Mouse (Mus musculus): ENCODE results near the gene Lemd2. TPM values are rescaled to one million over a fixed set of nuclear protein-coding genes. Genes with fewer than 3 reads are reported as not detected.

The Lemd2 gene
- total and polyA plus RNA-seq, 3 experiments, result 46.8 to 59.7 TPM; not detected in 1

DNA sequence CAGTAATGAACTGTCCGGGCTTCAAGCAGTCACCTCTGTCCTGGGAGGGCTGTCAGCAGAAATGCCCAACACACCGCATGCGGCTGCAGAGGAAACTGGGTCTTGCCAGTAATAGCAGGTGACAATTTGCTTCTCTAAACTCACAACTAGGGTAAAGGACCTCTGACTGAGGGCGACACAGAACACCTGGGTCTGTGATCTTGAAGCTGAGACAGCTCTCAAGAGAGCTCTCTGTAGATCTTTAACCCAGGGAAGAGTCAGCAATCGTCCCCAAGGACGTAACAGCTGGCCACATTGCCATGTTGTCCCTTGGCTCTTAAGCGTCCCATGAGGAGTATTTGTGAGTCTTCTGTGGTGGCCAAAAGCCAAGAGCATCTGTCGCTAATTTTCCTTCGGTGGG, 31.8 kb downstream of the Lemd2 start:
- H3K4me1 ChIP-seq (ENCODE audit: control insufficient read depth in 1 of 2, insufficient read depth in 2 of 2, low read length in 2 of 2), result no peaks in the 10 kb centered on the region
- no peaks in the 10 kb centered on the region; a peak in 1 of 4 replicates for H3K27me3 ChIP-seq (ENCODE audit: control insufficient read depth in 1 of 2, insufficient read depth in 2 of 2, low read length in 2 of 2)
- no peak overlapping the region for H3K4me3 ChIP-seq (ENCODE audit: control insufficient read depth in 1 of 2, insufficient read depth in 1 of 2, low read depth in 2 of 2, low read length in 2 of 2)
- no peaks in the 10 kb centered on the region for H3K36me3 ChIP-seq (ENCODE audit: control insufficient read depth in 1 of 2, insufficient read depth in 2 of 2, low read length in 2 of 2)
- H3K27ac ChIP-seq (ENCODE audit: control insufficient read depth, low read depth, low read length), result no peak overlapping the region
- TF ChIP-seq RCOR1 (IDR thresholded peaks at IDR 0.05; ENCODE audit: low read depth, low read length), result no peak
- no peak for TF ChIP-seq MYC (IDR thresholded peaks at IDR 0.05; ENCODE audit: low read depth, low read length)
- no peak for TF ChIP-seq ZKSCAN1 (IDR thresholded peaks at IDR 0.05; ENCODE audit: low read depth, low read length)
- no peak for TF ChIP-seq NELFE (IDR thresholded peaks at IDR 0.05; ENCODE audit: low read depth, low read length)
- TF ChIP-seq SMC3 (IDR thresholded peaks at IDR 0.05; ENCODE audit: low read depth, low read length), result no peak
- no peak for TF ChIP-seq ZNF384 (IDR thresholded peaks at IDR 0.05; ENCODE audit: low read depth, low read length)
- TF ChIP-seq BHLHE40 (IDR thresholded peaks at IDR 0.05; ENCODE audit: borderline replicate concordance, low read depth, low read length), result no peak
- TF ChIP-seq JUND (IDR thresholded peaks at IDR 0.05; ENCODE audit: low read depth, low read length), result no peak
- no peak for TF ChIP-seq MAFK (IDR thresholded peaks at IDR 0.05; ENCODE audit: borderline replicate concordance, low read depth, low read length)
- no peak for TF ChIP-seq USF1 (IDR thresholded peaks at IDR 0.05; ENCODE audit: low read depth, low read length)
- no peak for DNase-seq (ENCODE audit: low read depth, low spot score)
- no peaks in the 10 kb centered on the region for H3K9me3 ChIP-seq (replicated peaks; ENCODE audit: insufficient read depth, low read length)
- H3K79me2 ChIP-seq (ENCODE audit: control insufficient read depth, insufficient read depth, low read length, poor library complexity), result no peaks in the 10 kb centered on the region
- H3K9ac ChIP-seq (ENCODE audit: control insufficient read depth, low read depth, low read length, poor library complexity, severe bottlenecking), result no peak overlapping the region

DNA sequence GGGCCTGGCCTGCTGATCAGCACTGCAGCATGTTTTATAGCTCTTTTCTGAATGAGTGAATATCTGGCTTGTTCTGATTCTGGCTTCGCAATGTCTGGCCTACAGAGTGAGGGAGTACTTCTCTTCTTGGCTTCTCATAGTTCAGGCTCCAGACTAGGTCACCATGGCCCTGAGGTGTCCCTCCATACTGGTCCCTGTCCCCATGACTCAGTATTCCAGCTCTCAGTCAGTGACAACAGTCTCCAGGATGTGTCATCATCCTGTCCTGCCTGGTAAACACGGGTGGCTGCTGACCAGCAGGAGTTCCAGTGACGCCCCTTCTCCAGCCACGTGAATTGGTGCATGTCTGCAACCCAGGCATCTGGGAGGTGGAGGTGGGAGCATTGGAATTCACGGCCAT, 33.1 kb downstream of the Lemd2 start:
- TF ChIP-seq E2F4 (IDR thresholded peaks at IDR 0.05; ENCODE audit: borderline replicate concordance, low read depth, low read length), result no peak
- Histone ChIP-seq H3K27me3 (ENCODE audit: control insufficient read depth in 1 of 2, insufficient read depth in 2 of 2, low read length in 2 of 2) (no peaks in the 10 kb centered on the region; a peak in 1 of 4 replicates), H3K79me2 (ENCODE audit: control insufficient read depth, insufficient read depth, low read length, poor library complexity) (no peaks in the 10 kb centered on the region), H3K4me3 (ENCODE audit: control insufficient read depth in 1 of 2, insufficient read depth in 1 of 2, low read depth in 2 of 2, low read length in 2 of 2) (no peak overlapping the region), H3K9me3 (replicated peaks; ENCODE audit: insufficient read depth, low read length) (no peaks in the 10 kb centered on the region), H3K9ac (ENCODE audit: control insufficient read depth, low read depth, low read length, poor library complexity, severe bottlenecking) (no peak overlapping the region), H3K27ac (ENCODE audit: control insufficient read depth, low read depth, low read length) (no peak overlapping the region), H3K4me1 (ENCODE audit: control insufficient read depth in 1 of 2, insufficient read depth in 2 of 2, low read length in 2 of 2) (no peaks in the 10 kb centered on the region), H3K36me3 (ENCODE audit: control insufficient read depth in 1 of 2, insufficient read depth in 2 of 2, low read length in 2 of 2) (no peaks in the 10 kb centered on the region)
- DNase-seq (ENCODE audit: low read depth, low spot score), result no peak

DNA sequence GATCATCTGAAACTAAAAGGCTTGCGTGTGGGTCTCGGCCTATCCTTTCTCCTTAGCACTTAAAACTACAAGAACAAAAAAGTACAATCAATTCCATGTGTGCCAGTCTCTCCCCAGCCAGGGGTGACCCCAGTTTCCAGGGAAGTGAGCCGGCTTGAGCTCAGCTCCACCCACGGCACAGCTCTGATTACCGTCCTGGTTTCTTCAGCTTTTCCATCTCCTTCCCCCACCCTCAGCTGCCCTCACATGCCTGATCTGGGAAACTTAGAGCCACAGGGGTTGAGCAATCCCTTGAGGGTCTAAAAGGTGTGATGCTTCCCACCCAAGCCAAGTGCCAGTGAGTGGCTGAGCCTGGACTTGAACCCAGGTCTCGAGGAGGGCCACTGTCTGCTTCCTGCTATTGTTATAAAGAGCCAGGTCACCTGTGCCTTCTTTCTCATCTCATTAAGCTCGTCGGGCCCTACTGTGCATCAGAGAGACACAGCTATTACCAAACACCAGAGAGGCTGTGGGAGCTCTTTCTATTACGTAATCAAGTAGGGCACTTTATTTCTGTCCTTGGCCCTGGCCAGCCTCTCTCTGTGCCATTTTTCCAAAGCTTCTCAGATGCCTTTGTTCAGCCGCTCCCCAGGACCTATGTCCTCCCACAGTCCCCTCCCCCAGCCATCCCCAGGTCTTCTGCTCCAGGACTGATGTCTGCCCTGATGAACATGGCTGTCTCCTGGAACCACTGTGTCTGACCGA, 34.1 kb downstream of the Lemd2 start:
- no peaks in the 10 kb centered on the region for H3K4me1 ChIP-seq (ENCODE audit: control insufficient read depth in 1 of 2, insufficient read depth in 2 of 2, low read length in 2 of 2)
- no peaks in the 10 kb centered on the region for H3K9me3 ChIP-seq (replicated peaks; ENCODE audit: insufficient read depth, low read length)
- H3K4me3 ChIP-seq (ENCODE audit: control insufficient read depth in 1 of 2, insufficient read depth in 1 of 2, low read depth in 2 of 2, low read length in 2 of 2), result no peak overlapping the region
- no peaks in the 10 kb centered on the region for H3K79me2 ChIP-seq (ENCODE audit: control insufficient read depth, insufficient read depth, low read length, poor library complexity)
- H3K36me3 ChIP-seq (ENCODE audit: control insufficient read depth in 1 of 2, insufficient read depth in 2 of 2, low read length in 2 of 2), result no peaks in the 10 kb centered on the region
- DNase-seq (ENCODE audit: low read depth, low spot score), result no peak
- H3K9ac ChIP-seq (ENCODE audit: control insufficient read depth, low read depth, low read length, poor library complexity, severe bottlenecking), result no peak overlapping the region
- TF ChIP-seq ETS1 (IDR thresholded peaks at IDR 0.05; ENCODE audit: low read depth, low read length) (no peak), USF2 (IDR thresholded peaks at IDR 0.05; ENCODE audit: borderline replicate concordance in 1 of 2, insufficient read depth in 1 of 2, low read depth in 1 of 2, low read length in 2 of 2) (no peak), TBP (IDR thresholded peaks at IDR 0.05; ENCODE audit: low read depth, low read length) (no peak), CTCF (IDR thresholded peaks at IDR 0.05 in 2 of 3, conservative IDR thresholded peaks at IDR 0.05 in 1 of 3; ENCODE audit: control insufficient read depth in 1 of 3, insufficient read depth in 1 of 3, low read depth in 2 of 3, low read length in 3 of 3, poor library complexity in 1 of 3, severe bottlenecking in 1 of 3) (no peak), KAT2A (conservative IDR thresholded peaks at IDR 0.05; ENCODE audit: low read depth, low read length) (no peak), ZKSCAN1 (IDR thresholded peaks at IDR 0.05; ENCODE audit: low read depth, low read length) (no peak), UBTF (IDR thresholded peaks at IDR 0.05; ENCODE audit: borderline replicate concordance, insufficient read depth, low read depth, low read length) (no peak), RCOR1 (IDR thresholded peaks at IDR 0.05; ENCODE audit: low read depth, low read length) (no peak), ELF1 (IDR thresholded peaks at IDR 0.05; ENCODE audit: low read depth, low read length) (no peak), POLR2A (IDR thresholded peaks at IDR 0.05; ENCODE audit: control insufficient read depth in 1 of 2, insufficient read depth in 1 of 2, low read depth in 1 of 2, low read length in 2 of 2, poor library complexity in 1 of 2) (no peak), RAD21 (IDR thresholded peaks at IDR 0.05; ENCODE audit: low read depth, low read length) (no peak), HCFC1 (IDR thresholded peaks at IDR 0.05; ENCODE audit: low read depth, low read length) (no peak), SIN3A (IDR thresholded peaks at IDR 0.05; ENCODE audit: low read length) (no peak), CHD1 (IDR thresholded peaks at IDR 0.05; ENCODE audit: low read depth, low read length) (no peak)
- H3K27me3 ChIP-seq (ENCODE audit: control insufficient read depth in 1 of 2, insufficient read depth in 2 of 2, low read length in 2 of 2), result no peaks in the 10 kb centered on the region; a peak in 1 of 4 replicates
- H3K27ac ChIP-seq (ENCODE audit: control insufficient read depth, low read depth, low read length), result no peak overlapping the region
